Mouse (Mus musculus) megakaryocyte, embryonic 14.5 days (primary cell): ENCODE measurements around the gene Cmklr1.

Source experiments
- FLI1 ChIP-seq: IDR thresholded peaks from 2 replicates; pipeline ENCODE4 v1.6.1; 2012; ENCODE audit warnings: low read length, inconsistent platforms, mixed read lengths
- GATA1 ChIP-seq: IDR thresholded peaks from 3 replicates; pipeline ENCODE4 v1.6.1; 2012; ENCODE audit warnings: mixed read lengths, low read length, inconsistent platforms, borderline replicate concordance

DNA sequence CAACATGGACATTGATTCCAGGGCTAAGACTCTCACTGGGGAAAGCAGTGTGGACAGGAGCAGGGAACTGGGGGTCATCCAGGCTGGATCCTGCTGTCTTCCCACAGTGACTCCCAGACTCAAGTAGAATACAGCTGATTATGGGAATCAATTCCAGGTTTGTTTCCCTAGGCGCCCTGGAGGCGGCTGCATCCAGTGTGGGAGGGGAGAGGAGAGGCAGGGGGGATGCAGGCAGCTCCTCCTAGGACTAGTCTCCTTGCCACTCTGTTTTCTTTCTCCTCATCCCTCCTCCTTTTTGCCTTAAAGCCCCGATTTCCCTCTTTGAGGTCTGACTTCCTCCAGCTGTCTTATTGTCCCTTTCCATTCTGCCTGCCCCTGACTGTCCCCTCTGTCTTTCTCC lies 59.1 kb downstream of the Cmklr1 start:
- TF ChIP-seq GATA1, result no peak
- TF ChIP-seq FLI1, result no peak
